Mouse (Mus musculus) small intestine, adult 2 months (tissue): Measurements from ENCODE around the gene Exd2. TPM values are rescaled to one million over a fixed set of nuclear protein-coding genes. Genes with fewer than 3 reads are reported as not detected.

Experiments
- H3K27ac ChIP-seq: fragments of 200-500 bp; 2 replicates; pipeline ENCODE4 v1.5.1; 2012; ENCODE audit warnings: low read depth, low read length, control low read depth, inconsistent platforms; ENCODE audit not compliant: insufficient read depth
- H3K27me3 ChIP-seq: fragments of 200-500 bp; 2 replicates; pipeline ENCODE4 v1.6.1; 2012; ENCODE audit warnings: mild to moderate bottlenecking, moderate library complexity, low read length, inconsistent platforms; ENCODE audit not compliant: control insufficient read depth, insufficient read depth
- H3K36me3 ChIP-seq: fragments of 200-500 bp; 2 replicates; pipeline ENCODE4 v1.6.1; 2012; ENCODE audit warnings: mild to moderate bottlenecking, low read length, control low read depth, inconsistent platforms; ENCODE audit not compliant: control insufficient read depth, insufficient read depth
- H3K4me1 ChIP-seq: fragments of 200-500 bp; 2 replicates; pipeline ENCODE4 v1.6.1; 2012; ENCODE audit warnings: low read length, inconsistent platforms, mixed read lengths; ENCODE audit not compliant: control insufficient read depth, insufficient read depth, insufficient read length
- H3K4me3 ChIP-seq: fragments of 200-500 bp; 2 replicates; pipeline ENCODE4 v1.5.1; 2012; ENCODE audit warnings: low read depth, mild to moderate bottlenecking, control low read depth, inconsistent platforms, low read length, moderate library complexity
- CTCF ChIP-seq: fragments of 200-500 bp; IDR thresholded peaks from 2 replicates; pipeline ENCODE4 v1.5.1; 2012; ENCODE audit warnings: low read depth, mild to moderate bottlenecking, control low read depth, inconsistent platforms, low read length, moderate library complexity, mixed read lengths; ENCODE audit not compliant: insufficient replicate concordance, insufficient read length; ENCODE audit errors: extremely low read depth
- POLR2A ChIP-seq: fragments of 200-500 bp; IDR thresholded peaks from 2 replicates; pipeline ENCODE4 v1.6.1; 2012; ENCODE audit warnings: low read depth, mild to moderate bottlenecking, control low read depth, inconsistent platforms, low read length, moderate library complexity
- WGBS: fragments of 180-500 bp; shearing (Covaris S2); methylation state at CpG from one replicate; pipeline ENCODE4 v1.1.7; 2018; 5-methylcytosine and 5-hydroxymethylcytosine counted together
- polyA plus RNA-seq: library from polyadenylated mRNA; depleted of rRNA; stranded (reverse); fragments of >200 nt; gene quantifications from 2 replicates; pipeline ENCODE4 v1.2.3, GENCODE M21; 2012

Gene Exd2
- polyA plus RNA-seq, 1 experiment = 4.5 TPM

DNA sequence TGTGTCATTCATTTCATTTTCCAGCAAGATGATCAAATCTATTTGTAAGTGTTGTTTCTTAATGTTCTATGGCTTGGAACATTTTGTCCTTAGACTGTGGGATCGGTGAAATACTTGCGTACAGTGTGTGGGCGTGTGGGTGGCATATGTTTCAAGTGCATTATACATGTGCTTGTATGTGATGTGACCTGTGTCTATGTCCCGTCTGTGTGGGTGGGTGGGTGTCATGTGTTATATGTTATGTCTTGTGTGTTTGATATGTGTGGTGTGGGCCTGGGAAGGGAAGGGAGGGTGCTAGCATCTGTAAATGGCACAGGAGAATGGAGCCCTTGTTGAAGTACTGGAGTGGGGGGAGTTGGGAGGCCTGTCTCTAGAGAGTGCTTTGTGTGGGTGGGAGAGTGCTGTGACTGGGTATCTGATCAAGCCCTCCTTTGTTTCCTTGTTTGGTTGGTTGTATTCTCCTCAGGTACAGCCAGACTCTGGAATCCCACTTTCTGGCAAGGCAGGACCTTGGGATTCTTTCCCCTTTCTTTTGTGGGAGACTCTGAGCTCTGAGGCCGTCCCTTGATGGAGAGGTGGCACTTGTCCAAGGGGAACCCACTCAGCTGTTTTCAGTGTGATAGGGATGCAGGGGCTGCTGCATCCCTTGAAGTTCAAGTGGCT lies 65.0 kb downstream of the Exd2 start:
- Histone ChIP-seq H3K27me3 (no peaks in the 10 kb centered on the region), H3K4me1 (no peaks in the 10 kb centered on the region), H3K36me3 (no peaks in the 10 kb centered on the region), H3K27ac (no peak overlapping the region), H3K4me3 (no peak overlapping the region)
- 80% methylated on average over 5 of the region's 5 CpGs for WGBS
- TF ChIP-seq CTCF (no peak), POLR2A (no peak)

DNA sequence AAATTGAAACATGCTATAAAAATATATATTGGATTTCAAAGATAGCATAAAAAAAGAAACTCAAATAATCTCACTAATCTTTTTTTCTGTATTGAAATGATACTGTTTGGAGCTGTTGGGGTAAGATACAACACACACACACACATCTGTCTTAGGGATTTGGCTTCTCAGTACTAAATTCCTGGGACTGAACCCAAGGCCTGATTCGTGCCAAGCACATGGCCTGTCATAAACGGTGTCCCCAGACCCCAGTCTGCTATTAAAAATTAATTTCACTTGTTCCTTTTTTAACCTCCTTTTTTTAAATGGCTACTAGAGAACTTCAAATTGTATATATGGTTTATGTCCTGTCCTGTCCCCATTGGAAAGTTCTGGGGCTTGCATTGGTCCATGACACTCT lies 67.2 kb downstream of the Exd2 start:
- H3K4me3 ChIP-seq = no peak overlapping the region

DNA sequence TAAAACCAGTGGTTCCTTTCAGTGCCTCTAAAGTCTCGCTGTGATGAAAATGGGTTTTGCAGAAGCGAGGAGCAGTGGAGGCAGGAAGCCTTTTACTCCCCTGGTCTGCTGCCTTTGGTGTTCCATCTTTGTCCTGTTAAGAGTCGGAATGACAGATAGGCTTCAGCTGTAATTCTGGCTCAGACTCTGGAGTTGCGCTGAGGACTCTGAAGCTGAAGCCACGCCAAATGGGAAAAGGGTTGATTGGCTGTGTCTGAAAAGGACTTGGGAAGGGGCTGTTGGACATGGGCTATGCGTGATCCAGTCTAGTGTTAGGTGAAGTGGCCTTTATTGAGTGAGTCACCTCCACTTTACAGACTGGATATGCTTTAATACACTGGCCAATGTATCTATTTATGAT lies 67.7 kb downstream of the Exd2 start:
- TF ChIP-seq CTCF (no peak), POLR2A (no peak)
- 78% methylated on average over 6 of the region's 6 CpGs for WGBS
- H3K4me3 ChIP-seq = no peak overlapping the region
- H3K36me3 ChIP-seq = no peaks in the 10 kb centered on the region
- no peaks in the 10 kb centered on the region for H3K27me3 ChIP-seq
- H3K27ac ChIP-seq = no peak overlapping the region
- no peaks in the 10 kb centered on the region for H3K4me1 ChIP-seq

More for the DNA sequence above, 67.2 kb downstream of the Exd2 start:
- TF ChIP-seq POLR2A (no peak), CTCF (no peak)
- Histone ChIP-seq H3K4me1 (no peaks in the 10 kb centered on the region), H3K36me3 (no peaks in the 10 kb centered on the region), H3K27me3 (no peaks in the 10 kb centered on the region), H3K27ac (no peak overlapping the region)
- WGBS = 42% methylated on average over 2 of the region's 2 CpGs

DNA sequence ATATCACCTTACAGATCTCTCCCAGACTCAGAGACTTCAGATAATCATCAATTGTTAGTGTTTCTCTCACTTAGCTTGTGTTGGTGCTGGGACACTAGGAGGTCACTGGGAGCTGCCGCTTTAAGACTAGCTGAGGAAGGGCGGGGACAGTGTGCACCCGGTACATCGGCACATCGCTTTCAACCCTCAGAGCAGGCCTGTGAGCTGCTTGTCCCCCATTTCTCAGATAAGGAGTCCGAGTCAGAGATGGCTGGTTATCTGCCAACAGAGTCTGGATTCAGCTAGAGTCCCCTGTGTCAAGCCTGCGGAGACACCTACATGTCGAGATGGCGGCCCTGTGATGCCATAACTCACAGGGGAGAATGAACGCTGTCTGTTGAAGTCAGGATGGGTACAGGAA lies 68.7 kb downstream of the Exd2 start:
- H3K4me3 ChIP-seq = no peak overlapping the region
- 58% methylated on average over 10 of the region's 10 CpGs for WGBS
- TF ChIP-seq POLR2A (no peak), CTCF (no peak)

DNA sequence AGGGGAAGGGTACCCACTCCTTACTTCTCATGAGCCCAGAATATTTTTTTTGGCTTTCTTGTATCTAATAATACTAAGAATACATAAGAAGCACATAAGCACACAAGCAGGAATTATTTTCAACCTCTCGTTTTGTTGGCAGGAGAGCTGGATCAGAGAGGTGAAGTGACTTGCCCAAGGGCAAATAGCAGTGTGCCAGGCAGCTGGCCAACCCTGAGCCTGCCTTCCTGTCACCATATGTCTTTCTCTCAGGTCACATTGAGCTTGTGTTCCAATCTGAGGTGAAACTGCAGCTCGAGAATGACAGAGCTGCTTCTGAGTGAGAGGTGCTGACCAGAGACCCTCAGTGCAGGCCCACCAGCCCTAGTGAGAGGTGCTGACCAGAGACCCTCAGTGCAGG lies 71.0 kb downstream of the Exd2 start:
- 49% methylated on average over 2 of the region's 2 CpGs for WGBS
- no peaks in the 10 kb centered on the region for H3K27me3 ChIP-seq
- no peaks in the 10 kb centered on the region for H3K4me1 ChIP-seq

More for the DNA sequence above, 68.7 kb downstream of the Exd2 start:
- no peaks in the 10 kb centered on the region for H3K4me1 ChIP-seq
- H3K27ac ChIP-seq = no peak overlapping the region
- H3K36me3 ChIP-seq = no peaks in the 10 kb centered on the region
- H3K27me3 ChIP-seq = no peaks in the 10 kb centered on the region

DNA sequence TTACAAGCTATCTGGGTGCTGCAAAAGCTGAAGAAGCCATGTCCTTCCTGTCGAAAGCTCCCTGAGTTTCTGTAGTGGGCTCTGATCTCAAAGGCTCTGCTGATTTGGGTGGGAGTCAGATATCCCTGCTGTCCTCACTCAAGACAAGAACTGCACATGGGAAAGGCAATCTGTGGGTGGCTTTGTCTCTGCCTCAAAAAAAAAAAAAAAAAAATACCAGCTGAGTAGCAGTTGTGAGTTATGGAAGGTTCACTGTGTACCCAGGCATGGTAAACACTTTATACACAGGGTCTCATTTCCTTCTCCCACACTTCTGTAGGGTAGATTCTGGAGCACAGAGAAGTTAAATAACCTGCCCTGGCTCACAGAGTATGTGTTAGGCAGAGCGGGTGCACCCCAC lies 74.4 kb downstream of the Exd2 start:
- 83% methylated on average over 2 of the region's 2 CpGs for WGBS
- H3K4me1 ChIP-seq = no peaks in the 10 kb centered on the region
- H3K36me3 ChIP-seq = no peaks in the 10 kb centered on the region
- no peak overlapping the region for H3K27ac ChIP-seq
- no peaks in the 10 kb centered on the region for H3K27me3 ChIP-seq
- TF ChIP-seq POLR2A (no peak), CTCF (no peak)
- H3K4me3 ChIP-seq = no peak overlapping the region

More for the DNA sequence above, 71.0 kb downstream of the Exd2 start:
- Histone ChIP-seq H3K27ac (no peak overlapping the region), H3K4me3 (no peak overlapping the region), H3K36me3 (no peaks in the 10 kb centered on the region)
- TF ChIP-seq CTCF = no peak
- no peak for TF ChIP-seq POLR2A

DNA sequence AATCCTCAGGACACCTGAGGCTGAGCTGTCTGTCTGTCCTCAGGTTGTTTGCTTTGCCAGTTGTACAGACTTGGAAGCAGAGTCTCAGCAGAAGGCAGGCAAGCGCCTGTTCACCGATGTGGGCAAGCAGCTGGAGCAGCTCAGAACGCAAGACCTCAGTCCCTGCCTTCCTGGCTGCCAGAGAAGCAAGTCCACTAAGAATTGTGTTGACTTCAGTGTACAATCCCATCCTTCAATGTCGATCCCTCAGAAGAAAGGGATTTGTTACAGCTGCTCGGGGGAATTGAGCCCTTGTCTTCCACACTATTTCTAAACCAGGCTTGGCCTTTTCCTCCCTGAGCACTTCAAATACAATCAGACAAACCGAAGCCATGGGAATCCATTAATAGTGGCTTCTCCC lies 75.4 kb downstream of the Exd2 start:
- no peak overlapping the region for H3K27ac ChIP-seq
- no peaks in the 10 kb centered on the region for H3K36me3 ChIP-seq
- TF ChIP-seq CTCF (no peak), POLR2A (no peak)
- no peaks in the 10 kb centered on the region for H3K27me3 ChIP-seq
- no peak overlapping the region for H3K4me3 ChIP-seq
- WGBS = 63% methylated on average over 6 of the region's 6 CpGs
- no peaks in the 10 kb centered on the region for H3K4me1 ChIP-seq
